10 mouse cellular contexts compared by ENCODE assay signal in genomic region chr6:127440416-127441104, GRCm38 (mm10). TPM values are rescaled to one million over a fixed set of nuclear protein-coding genes. Genes with fewer than 3 reads are reported as not detected.
DNase-seq lines count a peak whose midpoint lies in the region; ATAC-seq and TF ChIP-seq lines count a peak whose summit lies in the region.
"Had no signal": no experiment of that assay in that cellular context is flagged by ENCODE, and none has a peak within 500 bp of the region (broad histone marks: within the 10 kb centered on the region; RNA-seq: fewer than 3 reads in every experiment).

No protein-coding gene starts in this region.

- intact Hi-C loops in gastrocnemius, postnatal 36 days (cut with DNase I) = no loop called here

- H3K27ac ChIP-seq in testis, adult 2 months (ENCODE audit: control insufficient read depth, insufficient read depth, low read depth, low read length) = no peak overlapping the region
- H3K27ac ChIP-seq in midbrain, embryonic 13.5 days = peak overlapping the region; percentile 66
- no peak overlapping the region for H3K27ac ChIP-seq in cerebellum, adult 2 months (ENCODE audit: insufficient read depth, low read length)

- no peaks in the 10 kb centered on the region for H3K27me3 ChIP-seq in testis, adult 2 months (ENCODE audit: control insufficient read depth, insufficient read depth, low read length)
- no peaks in the 10 kb centered on the region for H3K27me3 ChIP-seq in midbrain, embryonic 13.5 days
- no peaks in the 10 kb centered on the region for H3K27me3 ChIP-seq in cerebellum, adult 2 months (ENCODE audit: control insufficient read depth, insufficient read depth, low read length)

- no peak for TF ChIP-seq POLR2A in testis, adult 2 months (IDR thresholded peaks at IDR 0.05; ENCODE audit: control insufficient read depth, low read depth, low read length)
- no peak for TF ChIP-seq POLR2A in cerebellum, adult 2 months (IDR thresholded peaks at IDR 0.05; ENCODE audit: borderline replicate concordance, insufficient read depth, low read length)

- peak overlapping the region; percentile 50 for H3K4me2 ChIP-seq in midbrain, embryonic 13.5 days (replicated peaks)
- H3K4me2 ChIP-seq: lung, embryonic 14.5 days had no signal

- H3K9me3 ChIP-seq in midbrain, embryonic 13.5 days = no peaks in the 10 kb centered on the region

- ATAC-seq in midbrain, embryonic 13.5 days = peak; percentile 92
- ATAC-seq in megakaryocyte progenitor cell, adult 5-6 weeks (replicated peaks; ENCODE audit: poor library complexity) = no peak

- no peak for DNase-seq in testis, postnatal 10 days (ENCODE audit: low spot score)
- peak; percentile 43 for DNase-seq in layer of hippocampus, adult 11-12 months (ENCODE audit: low spot score)
- DNase-seq in gastrocnemius, adult 18-20 months (ENCODE audit: low spot score) = no peak
- DNase-seq in cerebellum, adult 2 months = no peak
- DNase-seq in gastrocnemius, postnatal 36 days = no peak
- DNase-seq: kidney, adult 9 months; lung, embryonic 14.5 days had no signal

- WGBS in midbrain, embryonic 13.5 days = 22% methylated on average over 14 of the region's 14 CpGs
- 48% methylated on average over 14 of the region's 14 CpGs for WGBS in cerebellum, adult 2 months

- H3K4me3 ChIP-seq in testis, adult 2 months (ENCODE audit: control insufficient read depth, low read depth, low read length) = peak overlapping the region; percentile 52
- H3K4me3 ChIP-seq in midbrain, embryonic 13.5 days (replicated peaks) = peak overlapping the region; percentile 3; the same call in 1 of the 2 replicates
- H3K4me3 ChIP-seq in cerebellum, adult 2 months (replicated peaks; ENCODE audit: insufficient read depth, low read depth, low read length) = no peak overlapping the region

- TF ChIP-seq CTCF in testis, adult 2 months (IDR thresholded peaks at IDR 0.05; ENCODE audit: control insufficient read depth, insufficient read depth, insufficient replicate concordance, low read depth, low read length) = no peak
- no peak for TF ChIP-seq CTCF in cerebellum, adult 2 months (IDR thresholded peaks at IDR 0.05; ENCODE audit: borderline replicate concordance, insufficient read depth, low read depth, low read length)

- peaks cover 4% of the 10 kb centered on the region for H3K4me1 ChIP-seq in testis, adult 2 months (ENCODE audit: control insufficient read depth, insufficient read depth, low read length)
- H3K4me1 ChIP-seq in midbrain, embryonic 13.5 days (replicated peaks) = peaks cover 54% of the 10 kb centered on the region
- peaks cover 6% of the 10 kb centered on the region for H3K4me1 ChIP-seq in cerebellum, adult 2 months (ENCODE audit: control insufficient read depth, insufficient read depth, low read length)

- no peaks in the 10 kb centered on the region for H3K36me3 ChIP-seq in testis, adult 2 months (ENCODE audit: control insufficient read depth, insufficient read depth, low read length)
- no peaks in the 10 kb centered on the region for H3K36me3 ChIP-seq in midbrain, embryonic 13.5 days

- H3K9ac ChIP-seq in midbrain, embryonic 13.5 days (replicated peaks) = 0 out of 2 replicates have a peak overlapping the region, but pooled peaks have one; percentile 23
- H3K9ac ChIP-seq: lung, embryonic 14.5 days had no signal

RNA-seq across cellular contexts. Expression of gene Parp11, which starts 6.1 kb away (rescaled TPM):
- 34.2 and 40.6 TPM in 2 replicates for polyA plus RNA-seq in testis, adult 2 months (2012; rRNA removed)
- polyA plus RNA-seq in midbrain, embryonic 13.5 days (2015; fragmentation: Nextera tagmentation; extraction: Ambion mirVana) = 90.4 and 91.7 TPM in 2 replicates
- total RNA-seq in gastrocnemius, adult 18-20 months (2021) = 1 to 10 TPM; 2.4 to 3.0 TPM
- 21.5 and 23.6 TPM in 2 replicates for polyA plus RNA-seq in cerebellum, adult 2 months (2012; rRNA removed)
- 1 to 10 TPM; 4.2 to 4.8 TPM for total RNA-seq in gastrocnemius, postnatal 36 days (2021)
- 12.4 and 14.0 TPM in 2 replicates for total RNA-seq in megakaryocyte progenitor cell, adult 5-6 weeks (2015)
- 18.2 and 35.1 TPM in 2 replicates for total RNA-seq in megakaryocyte progenitor cell, adult 5-6 weeks (2017)
